Mouse (Mus musculus) layer of hippocampus, postnatal 10 days (tissue): ENCODE data around the gene Lin7b. TPM values are rescaled to one million over a fixed set of nuclear protein-coding genes. Genes with fewer than 3 reads are reported as not detected.

Source experiments
- DNase-seq, 2 experiments: peaks; one replicate each; pipeline ENCODE4 v3.0.0; 2021; ENCODE audit warnings: low spot score in 2 of 2
- long read RNA-seq: library from polyadenylated mRNA; stranded (forward); transcript quantifications from one replicate; pipeline ENCODE4 v2.0.0, GENCODE M21; 2023
- total RNA-seq, 2 experiments: library from RNA; stranded (reverse); gene quantifications; 2 replicates each; pipeline ENCODE4 v1.2.3; 2021

Gene Lin7b
- total RNA-seq, result 100 to 1,000 TPM; 137 to 163 TPM
- long read RNA-seq, transcript Lin7b-201 (6 exons, 735 nt), result major isoform, 54 of 117 reads
- long read RNA-seq, transcript Lin7b-206 (2 exons, 405 nt), result minor isoform, 8 of 117 reads
- long read RNA-seq, partial matches to known transcripts, result 35 of 117 reads
- long read RNA-seq, other reads (novel, unspliced or antisense), result 20 of 117 reads

- peak; percentile 91 to 93 for DNase-seq
These were observed at the start of gene Lin7b for GRCm38 (mm10) chr7:45370475-45371311. Gene Lin7b, minus strand, starts transcription at chr7:45370583.

GRCm38 (mm10) chr7:45417962-45418492, 47.6 kb upstream of the Lin7b start:
- DNase-seq, result no peak

- no peak for DNase-seq
These were observed 45.3 kb upstream of the Lin7b start for GRCm38 (mm10) chr7:45415636-45416035.

GRCm38 (mm10) chr7:45414740-45415224, 44.4 kb upstream of the Lin7b start:
- DNase-seq, result no peak

GRCm38 (mm10) chr7:45413864-45414739, 43.7 kb upstream of the Lin7b start:
- no peak for DNase-seq

GRCm38 (mm10) chr7:45413113-45413863, 42.9 kb upstream of the Lin7b start, which contains the start of gene Ntf5:
Gene Ntf5, plus strand, starts transcription at chr7:45413695.
- DNase-seq, result no peak

GRCm38 (mm10) chr7:45412421-45412820, 42.0 kb upstream of the Lin7b start:
- DNase-seq, result no peak

GRCm38 (mm10) chr7:45409497-45410163, 39.2 kb upstream of the Lin7b start:
- DNase-seq, result no peak

GRCm38 (mm10) chr7:45408949-45409348, 38.6 kb upstream of the Lin7b start:
- DNase-seq, result no peak

- no peak for DNase-seq
These were observed 38.0 kb upstream of the Lin7b start for GRCm38 (mm10) chr7:45408351-45408750.

GRCm38 (mm10) chr7:45407836-45408235, 37.5 kb upstream of the Lin7b start:
- no peak for DNase-seq

- DNase-seq, result no peak
These were observed 36.1 kb upstream of the Lin7b start for GRCm38 (mm10) chr7:45406157-45407156.

- peak; percentile 75 to 79 for DNase-seq
These were observed 35.0 kb upstream of the Lin7b start, which contains the start of gene Kcna7 for GRCm38 (mm10) chr7:45405091-45406075. Gene Kcna7, plus strand, starts transcription at chr7:45405653.

GRCm38 (mm10) chr7:45403532-45404261, 33.3 kb upstream of the Lin7b start:
- peak; percentile 52 to 58 for DNase-seq

- DNase-seq, result no peak
These were observed 31.2 kb upstream of the Lin7b start for GRCm38 (mm10) chr7:45401521-45402085.

- DNase-seq, result no peak
These were observed 26.4 kb upstream of the Lin7b start for GRCm38 (mm10) chr7:45396787-45397186.
